Mouse (Mus musculus) stomach, postnatal 0 days (tissue): Measurements from ENCODE around the gene Macrod1.

Experiments used
- CTCF ChIP-seq: IDR thresholded peaks from 2 replicates; pipeline ENCODE4 v1.5.1; 2016; ENCODE audit warnings: antibody characterized with exemption, low read depth, mild to moderate bottlenecking, moderate library complexity
- EP300 ChIP-seq: optimal IDR thresholded peaks from 2 replicates; pipeline ENCODE3; 2016; ENCODE audit warnings: antibody characterized with exemption

GRCm38 (mm10) chr19:7084734-7085133 lies 28.1 kb downstream of the Macrod1 start:
- TF ChIP-seq CTCF (no peak), EP300 (no peak)
